Mouse (Mus musculus): ENCODE measurements around the gene Il6st.

GRCm38 (mm10) chr13:112479926-112480325 lies 16.1 kb downstream of the Il6st start:
- TF ChIP-seq POLR2A (IDR thresholded peaks at IDR 0.05; ENCODE audit: control insufficient read depth, extremely low read depth, insufficient read depth, low read length, poor library complexity) (no peak), CTCF (IDR thresholded peaks at IDR 0.05; ENCODE audit: borderline replicate concordance, control insufficient read depth, extremely low read depth, insufficient read depth, low read length, poor library complexity) (no peak)
